Mouse (Mus musculus) liver, embryonic 12.5 days (tissue): ENCODE results near the gene Slfn4. TPM values are rescaled to one million over a fixed set of nuclear protein-coding genes. Genes with fewer than 3 reads are reported as not detected.
A peak's percentile ranks its signal among the peaks of the same experiment; 100 is the strongest.
"Not testable (repeated sequence)": the region's sequence is repeated elsewhere in the genome, so short reads cannot be mapped to it uniquely, and the experiment has no call there.

ENCODE experiments used
- ATAC-seq: fragments of 200-750 bp; cut with Nextera tagmentation; 2 replicates; pipeline ENCODE4 v1.8.0; 2017; ENCODE audit warnings: moderate number of reproducible peaks, mild to moderate bottlenecking, moderate library complexity
- H3K27ac ChIP-seq: fragments of 300-500 bp; sonication (generic); 2 replicates; pipeline ENCODE4 v1.5.1; 2016; ENCODE audit warnings: mild to moderate bottlenecking
- H3K27me3 ChIP-seq: fragments of 300-500 bp; sonication (generic); replicated peaks from 2 replicates; pipeline ENCODE4 v1.6.1; 2016; ENCODE audit warnings: mild to moderate bottlenecking, moderate library complexity
- H3K36me3 ChIP-seq: fragments of 300-500 bp; sonication (generic); 2 replicates; pipeline ENCODE4 v1.6.1; 2016; ENCODE audit warnings: mild to moderate bottlenecking, moderate library complexity
- H3K4me1 ChIP-seq: fragments of 300-500 bp; sonication (generic); 2 replicates; pipeline ENCODE4 v1.6.1; 2016
- H3K4me2 ChIP-seq: fragments of 300-500 bp; sonication (generic); 2 replicates; pipeline ENCODE4 v1.6.1; 2016; ENCODE audit warnings: mild to moderate bottlenecking, moderate library complexity
- H3K4me3 ChIP-seq: fragments of 300-500 bp; sonication (generic); 2 replicates; pipeline ENCODE4 v1.5.1; 2016; ENCODE audit warnings: mild to moderate bottlenecking, moderate library complexity
- H3K9ac ChIP-seq: fragments of 300-500 bp; sonication (generic); 2 replicates; pipeline ENCODE4 v1.6.1; 2016; ENCODE audit warnings: mild to moderate bottlenecking, moderate library complexity
- H3K9me3 ChIP-seq: fragments of 300-500 bp; sonication (generic); replicated peaks from 2 replicates; pipeline ENCODE4 v1.6.1; 2016; ENCODE audit warnings: mild to moderate bottlenecking, moderate library complexity
- WGBS: fragments of 180-500 bp; shearing (Covaris S2); methylation state at CpG from one replicate; pipeline ENCODE4 v1.1.7; 2016; ENCODE audit not compliant: insufficient replicate concordance; 5-methylcytosine and 5-hydroxymethylcytosine counted together
- polyA plus RNA-seq: library from polyadenylated mRNA; unstranded; fragments of >200 nt; fragmentation: Nextera tagmentation; extraction: Ambion mirVana; gene quantifications from 2 replicates; pipeline ENCODE4 v1.2.1, GENCODE M21; 2016

The Slfn4 gene
- not detected in 2 replicates for polyA plus RNA-seq

DNA sequence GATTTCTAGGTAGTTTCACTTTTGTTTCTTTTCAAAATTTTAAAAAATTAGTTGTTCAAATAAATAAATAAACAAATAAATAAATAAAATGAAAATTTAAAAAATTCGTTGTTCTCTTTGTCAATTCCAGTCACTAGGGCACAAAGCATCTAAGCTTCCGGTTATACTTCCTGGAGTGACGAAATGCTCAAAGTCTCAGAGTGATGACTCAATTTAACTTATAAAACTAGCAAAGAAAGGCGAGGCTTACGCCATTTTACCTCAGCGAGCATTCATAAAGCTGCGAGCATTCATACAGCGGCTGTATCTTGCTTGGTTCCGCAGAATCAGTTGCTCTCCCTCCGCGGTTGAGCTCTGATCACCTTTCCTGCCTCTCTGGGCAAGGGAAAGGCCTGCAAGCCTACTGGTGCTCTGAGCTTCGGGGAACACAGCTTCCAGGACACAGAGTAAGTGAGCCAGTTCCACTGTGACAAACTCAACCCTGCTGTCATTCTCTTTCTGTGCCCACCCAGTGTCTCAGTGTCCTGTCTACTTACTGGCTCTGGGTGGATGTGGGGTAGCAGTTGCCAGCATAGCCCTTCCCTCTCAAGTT lies at the start of gene Slfn4:
Gene Slfn4, plus strand, starts transcription at position 239 of the 592 bp plus-strand sequence.
- no peak for ATAC-seq
- Histone ChIP-seq H3K27me3 (no peaks in the 10 kb centered on the region), H3K4me1 (no peaks in the 10 kb centered on the region), H3K9me3 (no peaks in the 10 kb centered on the region), H3K27ac (no peak within 1 kb of the TSS), H3K9ac (no peak within 1 kb of the TSS), H3K4me2 (no peak within 1 kb of the TSS), H3K4me3 (no peak within 1 kb of the TSS), H3K36me3 (no peaks in the 10 kb centered on the region)
- 69% methylated on average over 12 of the region's 12 CpGs for WGBS

DNA sequence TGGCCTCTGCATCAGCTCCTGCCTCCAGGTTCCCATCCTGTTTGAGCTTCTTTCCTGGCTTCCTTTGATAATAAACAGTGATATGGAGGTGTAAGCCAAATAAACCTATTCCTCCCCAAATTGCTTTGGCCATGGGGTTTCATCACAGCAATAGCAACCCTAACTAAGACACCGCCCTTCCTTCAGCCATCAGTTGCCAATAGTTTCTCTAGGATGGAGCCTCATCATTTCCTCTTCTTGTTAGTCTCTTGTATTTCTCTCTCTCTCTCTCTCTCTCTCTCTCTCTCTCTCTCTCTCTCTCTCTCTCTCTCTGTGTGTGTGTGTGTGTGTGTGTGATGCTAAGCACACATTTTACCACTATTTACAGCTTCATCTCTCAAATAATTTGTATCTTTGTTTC lies 49.4 kb upstream of the Slfn4 start:
- H3K4me1 ChIP-seq, H3K36me3 ChIP-seq, H3K9me3 ChIP-seq, H3K9ac ChIP-seq, H3K4me3 ChIP-seq, H3K4me2 ChIP-seq, H3K27ac ChIP-seq, H3K27me3 ChIP-seq, ATAC-seq: not testable (repeated sequence)
- WGBS = 67% methylated on average over 1 of the region's 1 CpGs

DNA sequence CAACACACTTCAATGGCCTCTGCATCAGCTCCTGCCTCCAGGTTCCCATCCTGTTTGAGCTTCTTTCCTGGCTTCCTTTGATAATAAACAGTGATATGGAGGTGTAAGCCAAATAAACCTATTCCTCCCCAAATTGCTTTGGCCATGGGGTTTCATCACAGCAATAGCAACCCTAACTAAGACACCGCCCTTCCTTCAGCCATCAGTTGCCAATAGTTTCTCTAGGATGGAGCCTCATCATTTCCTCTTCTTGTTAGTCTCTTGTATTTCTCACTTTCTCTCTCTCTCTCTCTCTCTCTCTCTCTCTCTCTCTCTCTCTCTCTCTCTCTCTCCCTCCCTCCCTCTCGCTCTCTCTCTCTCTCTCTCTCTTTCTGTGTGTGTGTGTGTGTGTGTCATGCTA lies 37.7 kb upstream of the Slfn4 start:
- not testable (repeated sequence) for H3K4me1 ChIP-seq, H3K27me3 ChIP-seq, H3K36me3 ChIP-seq, H3K4me2 ChIP-seq, H3K9ac ChIP-seq, H3K4me3 ChIP-seq, ATAC-seq, H3K9me3 ChIP-seq, H3K27ac ChIP-seq
- WGBS = 86% methylated on average over 1 of the region's 2 CpGs

DNA sequence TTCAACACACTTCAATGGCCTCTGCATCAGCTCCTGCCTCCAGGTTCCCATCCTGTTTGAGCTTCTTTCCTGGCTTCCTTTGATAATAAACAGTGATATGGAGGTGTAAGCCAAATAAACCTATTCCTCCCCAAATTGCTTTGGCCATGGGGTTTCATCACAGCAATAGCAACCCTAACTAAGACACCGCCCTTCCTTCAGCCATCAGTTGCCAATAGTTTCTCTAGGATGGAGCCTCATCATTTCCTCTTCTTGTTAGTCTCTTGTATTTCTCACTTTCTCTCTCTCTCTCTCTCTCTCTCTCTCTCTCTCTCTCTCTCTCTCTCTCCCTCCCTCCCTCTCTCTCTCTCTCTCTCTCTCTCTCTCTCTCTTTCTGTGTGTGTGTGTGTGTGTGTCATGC lies 26.0 kb upstream of the Slfn4 start:
- not testable (repeated sequence) for H3K36me3 ChIP-seq, H3K27ac ChIP-seq, H3K4me1 ChIP-seq, H3K4me2 ChIP-seq, H3K27me3 ChIP-seq, H3K9me3 ChIP-seq, H3K9ac ChIP-seq, H3K4me3 ChIP-seq, ATAC-seq
- WGBS = no CpG with 5 or more reads among the region's 1 CpGs

DNA sequence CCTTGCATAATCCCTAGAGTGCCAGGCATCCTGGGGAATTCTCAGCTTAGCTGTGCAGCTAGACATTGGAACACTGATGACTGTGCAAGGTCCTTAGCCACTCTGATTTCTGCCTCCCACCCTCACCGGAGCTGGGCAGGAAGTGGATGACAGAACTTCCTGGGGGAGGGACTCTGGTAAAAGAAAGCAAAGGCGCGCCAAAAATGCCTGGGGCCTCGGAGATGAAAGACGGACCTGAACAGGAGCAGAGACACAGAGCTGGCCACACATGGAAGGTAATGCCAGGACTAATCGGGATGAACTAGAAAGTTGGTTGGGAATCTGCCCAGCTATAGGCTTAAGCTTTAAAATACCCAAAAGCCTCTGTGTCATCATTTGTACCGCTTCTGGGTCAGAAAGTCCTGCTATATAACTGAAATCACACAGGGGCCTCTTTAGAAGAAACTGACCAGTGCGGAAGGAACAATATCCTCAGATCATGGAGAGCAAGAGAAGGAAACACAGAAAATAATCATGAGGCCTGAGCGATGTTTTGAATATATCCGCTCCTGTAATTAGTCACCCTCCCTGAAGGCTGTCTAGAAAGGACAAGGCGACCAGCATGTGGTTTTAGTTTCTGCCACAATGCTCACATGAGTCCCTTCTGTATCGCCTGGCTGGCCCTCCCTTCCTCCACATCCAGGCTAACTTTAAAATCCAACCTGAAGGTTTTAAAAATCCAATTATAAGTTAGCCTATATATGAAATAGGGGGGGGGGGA lies 16.3 kb downstream of the Slfn4 start, which contains the start of gene Slfn3:
Gene Slfn3, plus strand, starts transcription at position 197 of the 760 bp plus-strand sequence.
- H3K9me3 ChIP-seq = no peaks in the 10 kb centered on the region
- H3K4me1 ChIP-seq = no peaks in the 10 kb centered on the region
- peak within 1 kb of the TSS; percentile 41 for H3K4me2 ChIP-seq
- H3K36me3 ChIP-seq = no peaks in the 10 kb centered on the region
- H3K4me3 ChIP-seq = peak within 1 kb of the TSS; percentile 32
- WGBS = 44% methylated on average over 12 of the region's 12 CpGs
- no peaks in the 10 kb centered on the region for H3K27me3 ChIP-seq
- no peak within 1 kb of the TSS for H3K27ac ChIP-seq
- no peak for ATAC-seq
- H3K9ac ChIP-seq = peak within 1 kb of the TSS; percentile 39; the same call in 1 of the 2 replicates

DNA sequence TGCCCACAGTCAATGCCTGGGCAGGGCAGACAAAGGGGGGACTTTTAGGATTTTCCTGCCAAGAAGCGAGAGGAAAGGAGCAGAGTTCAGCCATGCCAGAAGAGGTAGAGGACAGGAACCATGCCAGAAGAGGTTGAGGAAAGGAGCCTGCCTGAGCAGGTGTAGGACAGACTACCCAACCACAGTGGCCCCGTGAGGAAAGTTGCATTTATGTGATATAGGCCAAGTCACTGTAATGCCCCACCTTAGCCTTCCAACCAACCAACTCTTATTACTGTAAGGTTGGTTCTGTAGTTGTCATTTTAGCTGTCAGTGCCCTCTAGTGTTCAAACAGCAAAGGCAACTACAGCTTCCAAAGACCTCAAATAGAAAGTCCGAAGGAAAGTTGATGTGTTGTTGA lies 17.0 kb downstream of the Slfn4 start:
- H3K4me3 ChIP-seq = no peak overlapping the region
- H3K27ac ChIP-seq = no peak overlapping the region
- H3K27me3 ChIP-seq = no peaks in the 10 kb centered on the region
- no peaks in the 10 kb centered on the region for H3K9me3 ChIP-seq
- H3K4me1 ChIP-seq = no peaks in the 10 kb centered on the region
- no peaks in the 10 kb centered on the region for H3K36me3 ChIP-seq
- peak overlapping the region; percentile 41 for H3K4me2 ChIP-seq
- peak; percentile 68; the same call in 1 of the 2 replicates for ATAC-seq
- WGBS = 35% methylated on average over 3 of the region's 3 CpGs
- no peak overlapping the region for H3K9ac ChIP-seq

DNA sequence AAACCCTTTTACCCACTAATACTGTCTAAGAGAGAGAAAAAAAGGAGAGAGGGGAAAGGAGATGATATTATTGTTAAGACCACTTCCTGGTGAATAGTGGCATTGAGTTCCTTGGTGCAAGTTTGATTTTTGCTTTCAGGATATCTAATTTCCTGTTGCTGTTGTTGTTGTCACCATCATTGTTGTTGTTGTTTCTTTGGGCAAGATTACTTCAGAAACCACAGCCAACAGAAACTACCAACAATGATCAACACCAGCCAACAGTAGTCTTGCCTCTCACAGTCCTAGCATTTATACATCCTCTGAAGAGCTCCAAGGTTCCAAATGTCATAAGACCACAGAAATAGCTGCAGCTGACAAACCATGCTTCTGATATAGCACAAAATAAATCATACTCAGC lies 30.0 kb downstream of the Slfn4 start:
- Histone ChIP-seq H3K9ac (no peak overlapping the region), H3K9me3 (no peaks in the 10 kb centered on the region), H3K4me3 (no peak overlapping the region), H3K4me1 (no peaks in the 10 kb centered on the region), H3K27ac (no peak overlapping the region), H3K27me3 (no peaks in the 10 kb centered on the region), H3K4me2 (no peak overlapping the region), H3K36me3 (no peaks in the 10 kb centered on the region)
- no peak for ATAC-seq

DNA sequence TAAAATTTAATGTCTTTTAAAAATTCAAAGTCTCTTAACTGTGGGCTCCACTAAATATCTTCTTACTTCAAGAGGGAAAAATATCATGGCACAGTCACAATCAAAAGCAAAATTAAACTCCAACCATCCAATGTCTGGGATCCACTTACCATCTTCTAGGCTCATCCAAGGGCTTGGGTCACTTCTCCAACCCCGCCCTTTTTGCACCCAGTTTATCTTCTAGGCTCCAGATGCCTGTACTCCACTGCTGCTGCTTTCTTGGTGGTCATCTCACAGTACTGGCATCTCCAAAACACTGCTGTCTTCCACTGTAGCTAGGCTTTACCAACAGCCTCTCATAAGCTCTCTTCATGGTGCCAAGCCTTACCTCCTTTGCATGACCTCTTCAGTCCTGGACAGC lies 41.1 kb downstream of the Slfn4 start:
- Histone ChIP-seq H3K4me2 (no peak overlapping the region), H3K4me1 (no peaks in the 10 kb centered on the region), H3K9ac (no peak overlapping the region), H3K9me3 (no peaks in the 10 kb centered on the region), H3K27ac (no peak overlapping the region), H3K4me3 (no peak overlapping the region), H3K27me3 (no peaks in the 10 kb centered on the region), H3K36me3 (no peaks in the 10 kb centered on the region)
- ATAC-seq = no peak
- 34% methylated on average over 1 of the region's 1 CpGs for WGBS

DNA sequence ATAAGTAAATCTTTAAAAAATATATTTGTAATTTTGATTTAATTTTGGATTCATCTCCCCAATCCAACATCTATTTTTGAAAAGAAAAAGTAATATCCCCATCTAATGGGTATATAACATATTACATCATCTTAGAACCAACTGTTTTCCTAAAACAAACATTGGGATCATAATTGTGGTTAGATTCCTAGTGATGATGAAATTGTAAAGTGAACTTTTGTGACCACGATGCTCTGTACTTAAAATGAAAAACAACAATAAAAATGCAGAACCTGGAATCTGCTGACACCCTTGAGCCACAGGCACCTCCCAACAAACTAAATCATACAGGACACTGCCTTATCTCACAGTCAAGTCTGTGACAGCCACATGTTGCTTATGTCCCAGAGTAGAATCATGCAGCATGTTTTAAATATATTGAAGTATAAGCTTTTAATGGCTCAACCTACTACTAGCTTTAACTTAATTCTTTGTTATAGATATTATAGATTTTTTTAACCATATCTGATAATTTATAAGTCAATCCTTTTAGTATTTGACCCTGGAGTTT lies 46.4 kb downstream of the Slfn4 start:
- no peak overlapping the region for H3K9ac ChIP-seq
- WGBS = 52% methylated on average over 1 of the region's 1 CpGs
- no peak for ATAC-seq

DNA sequence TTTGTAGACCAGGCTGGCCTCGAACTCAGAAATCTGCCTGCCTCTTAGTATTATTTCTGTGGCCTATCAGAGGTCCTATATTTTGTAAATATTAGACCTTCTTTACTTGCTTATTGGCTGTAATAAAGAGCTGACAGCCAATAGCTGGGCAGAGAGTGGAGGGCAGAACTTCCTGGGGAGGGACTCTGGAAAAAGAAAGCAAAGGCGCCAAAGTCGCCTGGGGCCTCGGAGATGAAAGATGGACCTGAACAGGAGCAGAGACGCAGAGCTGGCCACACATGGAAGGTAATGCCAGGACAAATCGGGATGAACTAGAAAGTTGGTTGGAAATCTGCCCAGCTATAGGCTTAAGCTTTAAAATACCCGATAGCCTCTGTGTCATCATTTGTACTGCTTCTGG lies 48.4 kb downstream of the Slfn4 start:
- Histone ChIP-seq H3K9ac (0 out of 2 replicates have a peak overlapping the region, but pooled peaks have one; percentile 7), H3K4me3 (peak overlapping the region; percentile 48), H3K9me3 (no peaks in the 10 kb centered on the region), H3K4me2 (peak overlapping the region; percentile 43), H3K27me3 (0 out of 2 replicates have a peak, but pooled peaks cover 3% of the 10 kb centered on the region), H3K36me3 (0 out of 2 replicates have a peak, but pooled peaks cover 3% of the 10 kb centered on the region), H3K27ac (peak overlapping the region; percentile 36; the same call in 1 of the 2 replicates), H3K4me1 (no peaks in the 10 kb centered on the region; the same call in 1 of the 2 replicates)
- no peak for ATAC-seq
- WGBS = 61% methylated on average over 7 of the region's 7 CpGs

More for the DNA sequence above, 46.4 kb downstream of the Slfn4 start:
- no peak overlapping the region for H3K4me3 ChIP-seq
- no peaks in the 10 kb centered on the region for H3K9me3 ChIP-seq
- H3K27me3 ChIP-seq = 0 out of 2 replicates have a peak, but pooled peaks cover 3% of the 10 kb centered on the region
- H3K27ac ChIP-seq = no peak overlapping the region
- no peaks in the 10 kb centered on the region; the same call in 1 of the 2 replicates for H3K4me1 ChIP-seq
- no peaks in the 10 kb centered on the region for H3K36me3 ChIP-seq
- no peak overlapping the region for H3K4me2 ChIP-seq

DNA sequence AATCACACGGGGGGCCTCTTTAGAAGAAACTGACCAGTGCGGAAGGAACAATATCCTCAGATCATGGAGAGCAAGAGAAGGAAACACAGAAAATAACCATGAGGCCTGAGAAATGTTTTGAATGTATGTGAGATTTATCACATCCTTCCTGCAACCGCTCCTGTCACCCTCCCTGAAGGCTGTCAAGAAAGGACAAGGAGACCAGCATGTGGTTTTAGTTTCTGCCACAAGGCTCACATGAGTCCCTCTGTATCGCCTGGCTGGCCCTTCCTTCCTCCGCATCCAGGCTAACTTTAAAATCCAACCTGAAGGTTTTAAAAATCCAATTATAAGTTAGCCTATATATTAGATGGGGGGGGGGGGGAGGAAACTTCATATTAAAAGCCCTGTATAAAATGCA lies 48.8 kb downstream of the Slfn4 start:
- H3K36me3 ChIP-seq, H3K4me1 ChIP-seq, ATAC-seq, H3K9me3 ChIP-seq, H3K27me3 ChIP-seq: not testable (repeated sequence)
- 0 out of 2 replicates have a peak overlapping the region, but pooled peaks have one; percentile 7 for H3K9ac ChIP-seq
- H3K27ac ChIP-seq = peak overlapping the region; percentile 36; the same call in 1 of the 2 replicates
- 38% methylated on average over 5 of the region's 5 CpGs for WGBS
- H3K4me3 ChIP-seq = peak overlapping the region; percentile 48
- H3K4me2 ChIP-seq = peak overlapping the region; percentile 43

DNA sequence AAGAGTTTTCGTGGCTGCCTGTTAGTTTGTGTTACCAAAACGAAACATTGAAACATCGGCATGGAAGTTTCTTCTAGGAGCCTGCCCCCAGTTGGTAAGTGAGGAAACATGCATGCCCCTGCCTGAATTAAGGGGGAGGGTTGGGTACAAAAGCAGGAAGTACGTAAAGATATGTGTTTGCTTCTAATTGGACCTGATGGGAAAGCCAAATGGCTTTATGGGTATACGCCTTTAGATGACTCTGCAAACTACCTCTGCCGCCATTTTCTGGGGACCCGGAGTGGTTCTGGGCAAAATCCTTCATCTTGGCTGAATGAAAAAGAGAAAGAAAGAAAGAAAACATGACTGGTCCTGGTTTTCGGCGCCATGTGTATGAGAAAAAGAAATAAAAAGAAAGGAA lies 49.2 kb downstream of the Slfn4 start:
- Histone ChIP-seq H3K9me3 (no peaks in the 10 kb centered on the region), H3K36me3 (0 out of 2 replicates have a peak, but pooled peaks cover 3% of the 10 kb centered on the region), H3K27me3 (peaks cover 3% of the 10 kb centered on the region; the same call in 1 of the 2 replicates), H3K4me2 (peak overlapping the region; percentile 43), H3K4me3 (peak overlapping the region; percentile 48), H3K4me1 (no peaks in the 10 kb centered on the region; the same call in 1 of the 2 replicates), H3K27ac (no peak overlapping the region), H3K9ac (peak overlapping the region; percentile 47; the same call in 1 of the 2 replicates)
- peak; percentile 76 for ATAC-seq
- WGBS = 61% methylated on average over 9 of the region's 9 CpGs
